Mouse (Mus musculus): ENCODE data around the gene Mfsd4b3. TPM values are rescaled to one million over a fixed set of nuclear protein-coding genes. Genes with fewer than 3 reads are reported as not detected.
"Not testable (repeated sequence)": the region's sequence is repeated elsewhere in the genome, so short reads cannot be mapped to it uniquely, and the experiment has no call there.

Mfsd4b3 gene
- 7.8 and 8.7 TPM in 2 replicates for polyA plus RNA-seq (2015; fragmentation: Nextera tagmentation; extraction: Ambion mirVana)

GRCm38 (mm10) chr10:39959761-39960440 is at the start of gene Mfsd4b3:
TSS of gene Mfsd4b3 (minus strand) at chr10:39960153.
- Histone ChIP-seq H3K27ac (peak within 1 kb of the TSS; percentile 86), H3K27me3 (ENCODE audit: insufficient read depth, low read length) (no peaks in the 10 kb centered on the region), H3K4me2 (ENCODE audit: low read length) (peak within 1 kb of the TSS; percentile 86), H3K4me1 (replicated peaks; ENCODE audit: insufficient read depth, low read length) (no peaks in the 10 kb centered on the region), H3K36me3 (ENCODE audit: insufficient read depth, low read length) (no peaks in the 10 kb centered on the region), H3K9me3 (replicated peaks; ENCODE audit: low read length) (no peaks in the 10 kb centered on the region), H3K4me3 (replicated peaks; ENCODE audit: low read depth, low read length) (peak within 1 kb of the TSS; percentile 43), H3K9ac (ENCODE audit: low read depth, low read length) (peak within 1 kb of the TSS; percentile 52)
- TF ChIP-seq CTCF (IDR thresholded peaks at IDR 0.05; ENCODE audit: low read depth): peak; percentile 85
- WGBS: under 1% methylated on average over 38 of the region's 38 CpGs
- ATAC-seq (replicated peaks; ENCODE audit: low FRiP score, low read depth) (peak; percentile 98), DNase-seq (ENCODE audit: low spot score) (peak; percentile 98)

GRCm38 (mm10) chr10:40009591-40009990 is 49.6 kb upstream of the Mfsd4b3 start:
- no peak for TF ChIP-seq CTCF (IDR thresholded peaks at IDR 0.05; ENCODE audit: low read depth)

GRCm38 (mm10) chr10:40008847-40009246 is 48.9 kb upstream of the Mfsd4b3 start:
- not testable (repeated sequence) for H3K4me2 ChIP-seq (ENCODE audit: low read length); H3K27me3 ChIP-seq (ENCODE audit: insufficient read depth, low read length); DNase-seq (ENCODE audit: low spot score); H3K27ac ChIP-seq; H3K4me1 ChIP-seq (replicated peaks; ENCODE audit: insufficient read depth, low read length); H3K4me3 ChIP-seq (replicated peaks; ENCODE audit: low read depth, low read length); H3K9ac ChIP-seq (ENCODE audit: low read depth, low read length); H3K9me3 ChIP-seq (replicated peaks; ENCODE audit: low read length); ATAC-seq (replicated peaks; ENCODE audit: low FRiP score, low read depth); H3K36me3 ChIP-seq (ENCODE audit: insufficient read depth, low read length)
- WGBS: 67% methylated on average over 4 of the region's 4 CpGs

More at GRCm38 (mm10) chr10:40009591-40009990, 49.6 kb upstream of the Mfsd4b3 start:
- H3K9ac ChIP-seq (ENCODE audit: low read depth, low read length): no peak overlapping the region
- no peaks in the 10 kb centered on the region for H3K36me3 ChIP-seq (ENCODE audit: insufficient read depth, low read length)
- 91% methylated on average over 11 of the region's 11 CpGs for WGBS
- H3K9me3 ChIP-seq (replicated peaks; ENCODE audit: low read length): no peaks in the 10 kb centered on the region
- ATAC-seq (replicated peaks; ENCODE audit: low FRiP score, low read depth): no peak
- H3K4me2 ChIP-seq (ENCODE audit: low read length): no peak overlapping the region
- no peak overlapping the region for H3K27ac ChIP-seq
- no peak for DNase-seq (ENCODE audit: low spot score)
- H3K4me1 ChIP-seq (replicated peaks; ENCODE audit: insufficient read depth, low read length): no peaks in the 10 kb centered on the region
- no peak overlapping the region for H3K4me3 ChIP-seq (replicated peaks; ENCODE audit: low read depth, low read length)
- no peaks in the 10 kb centered on the region for H3K27me3 ChIP-seq (ENCODE audit: insufficient read depth, low read length)

- no peak overlapping the region for H3K27ac ChIP-seq
- no peak overlapping the region for H3K9ac ChIP-seq (ENCODE audit: low read depth, low read length)
- 85% methylated on average over 4 of the region's 4 CpGs for WGBS
- TF ChIP-seq CTCF (IDR thresholded peaks at IDR 0.05; ENCODE audit: low read depth): no peak
- H3K4me2 ChIP-seq (ENCODE audit: low read length): no peak overlapping the region
- no peaks in the 10 kb centered on the region for H3K4me1 ChIP-seq (replicated peaks; ENCODE audit: insufficient read depth, low read length)
- H3K4me3 ChIP-seq (replicated peaks; ENCODE audit: low read depth, low read length): no peak overlapping the region
- H3K27me3 ChIP-seq (ENCODE audit: insufficient read depth, low read length): no peaks in the 10 kb centered on the region
- ATAC-seq (replicated peaks; ENCODE audit: low FRiP score, low read depth): no peak
- no peaks in the 10 kb centered on the region for H3K9me3 ChIP-seq (replicated peaks; ENCODE audit: low read length)
- DNase-seq (ENCODE audit: low spot score): no peak
- no peaks in the 10 kb centered on the region for H3K36me3 ChIP-seq (ENCODE audit: insufficient read depth, low read length)
Measured at GRCm38 (mm10) chr10:40007953-40008352, 48.0 kb upstream of the Mfsd4b3 start.

GRCm38 (mm10) chr10:40006963-40007362 is 47.0 kb upstream of the Mfsd4b3 start:
- H3K9ac ChIP-seq (ENCODE audit: low read depth, low read length): no peak overlapping the region
- H3K27ac ChIP-seq: no peak overlapping the region
- H3K4me3 ChIP-seq (replicated peaks; ENCODE audit: low read depth, low read length): no peak overlapping the region
- ATAC-seq (replicated peaks; ENCODE audit: low FRiP score, low read depth) (no peak), DNase-seq (ENCODE audit: low spot score) (no peak)
- WGBS: 53% methylated on average over 10 of the region's 10 CpGs
- no peak overlapping the region for H3K4me2 ChIP-seq (ENCODE audit: low read length)
- no peak for TF ChIP-seq CTCF (IDR thresholded peaks at IDR 0.05; ENCODE audit: low read depth)
- no peaks in the 10 kb centered on the region for H3K4me1 ChIP-seq (replicated peaks; ENCODE audit: insufficient read depth, low read length)
- no peaks in the 10 kb centered on the region for H3K27me3 ChIP-seq (ENCODE audit: insufficient read depth, low read length)
- H3K36me3 ChIP-seq (ENCODE audit: insufficient read depth, low read length): no peaks in the 10 kb centered on the region
- no peaks in the 10 kb centered on the region for H3K9me3 ChIP-seq (replicated peaks; ENCODE audit: low read length)

- Histone ChIP-seq H3K4me2 (ENCODE audit: low read length) (no peak overlapping the region), H3K4me1 (replicated peaks; ENCODE audit: insufficient read depth, low read length) (no peaks in the 10 kb centered on the region), H3K4me3 (replicated peaks; ENCODE audit: low read depth, low read length) (no peak overlapping the region), H3K9me3 (replicated peaks; ENCODE audit: low read length) (no peaks in the 10 kb centered on the region), H3K27me3 (ENCODE audit: insufficient read depth, low read length) (no peaks in the 10 kb centered on the region), H3K36me3 (ENCODE audit: insufficient read depth, low read length) (no peaks in the 10 kb centered on the region), H3K27ac (no peak overlapping the region), H3K9ac (ENCODE audit: low read depth, low read length) (no peak overlapping the region)
- 89% methylated on average over 2 of the region's 2 CpGs for WGBS
- DNase-seq (ENCODE audit: low spot score) (no peak), ATAC-seq (replicated peaks; ENCODE audit: low FRiP score, low read depth) (no peak)
- no peak for TF ChIP-seq CTCF (IDR thresholded peaks at IDR 0.05; ENCODE audit: low read depth)
Measured at GRCm38 (mm10) chr10:40000746-40001145, 40.8 kb upstream of the Mfsd4b3 start.
